Mouse (Mus musculus): ENCODE data around the gene Pik3c2b. TPM values are rescaled to one million over a fixed set of nuclear protein-coding genes. Genes with fewer than 3 reads are reported as not detected.

Gene Pik3c2b
- polyA plus RNA-seq, 1 experiment from 2014 or later: 6.5 TPM

DNA sequence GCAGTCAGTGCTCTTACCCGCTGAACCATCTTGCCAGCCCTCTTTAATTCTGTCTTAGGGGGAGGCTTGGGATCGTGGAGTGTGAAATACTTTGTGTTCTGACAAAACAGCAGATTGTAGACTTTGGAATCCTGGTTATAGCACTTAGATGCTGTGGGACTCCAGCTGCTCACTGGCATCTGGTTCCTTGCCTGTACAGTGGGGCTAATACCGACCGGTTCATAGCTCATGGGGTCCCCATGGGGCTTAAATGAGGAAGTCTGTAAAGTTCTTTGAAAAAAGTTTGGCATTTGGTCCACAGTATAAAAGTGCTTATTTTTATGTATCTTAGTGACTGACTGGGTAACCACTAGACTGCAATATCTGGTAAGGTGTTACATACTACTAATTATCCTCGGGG, 90.3 kb downstream of the Pik3c2b start:
- 71% methylated on average over 5 of the region's 5 CpGs for WGBS
- DNase-seq (ENCODE audit: low spot score): no peak
- Histone ChIP-seq H3K36me3 (replicated peaks; ENCODE audit: control insufficient read depth, insufficient read depth, low read depth, low read length) (peaks cover 11% of the 10 kb centered on the region), H3K4me3 (ENCODE audit: low read depth, low read length) (no peak overlapping the region), H3K27ac (replicated peaks; ENCODE audit: low read depth, low read length) (no peak overlapping the region), H3K9me3 (replicated peaks; ENCODE audit: control insufficient read depth, low read length) (no peaks in the 10 kb centered on the region), H3K9ac (replicated peaks; ENCODE audit: low read length) (no peak overlapping the region), H3K4me2 (ENCODE audit: low read depth, low read length) (no peak overlapping the region), H3K4me1 (ENCODE audit: control insufficient read depth, insufficient read depth, low read length) (peaks cover 4% of the 10 kb centered on the region; the same call in 1 of the 2 replicates), H3K27me3 (ENCODE audit: control insufficient read depth, insufficient read depth, low read length) (no peaks in the 10 kb centered on the region)
- no peak for ATAC-seq (replicated peaks; ENCODE audit: insufficient number of reproducible peaks, low FRiP score, low TSS enrichment, low read depth)

DNA sequence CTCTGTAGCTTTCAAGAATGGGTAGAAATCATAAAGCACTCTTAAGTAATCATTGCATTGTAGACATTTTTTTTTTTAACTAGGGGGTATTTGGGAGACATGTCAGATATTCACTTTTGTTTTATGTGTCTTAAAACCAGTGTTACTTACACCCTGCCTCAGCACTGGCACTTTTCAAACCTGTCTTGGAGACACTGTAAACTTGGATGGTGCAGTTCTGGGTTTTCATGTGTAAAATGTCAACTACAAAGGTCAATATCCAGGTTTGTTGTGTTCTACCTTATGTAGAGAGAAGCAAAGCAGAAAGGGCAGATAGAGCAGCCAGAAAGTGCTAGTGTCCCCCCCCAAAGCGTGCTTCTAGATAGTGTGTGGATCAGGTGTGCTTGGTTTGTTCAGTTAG, 92.9 kb downstream of the Pik3c2b start:
- DNase-seq (ENCODE audit: low spot score) (no peak), ATAC-seq (replicated peaks; ENCODE audit: insufficient number of reproducible peaks, low FRiP score, low TSS enrichment, low read depth) (no peak)
- Histone ChIP-seq H3K9me3 (replicated peaks; ENCODE audit: control insufficient read depth, low read length) (no peaks in the 10 kb centered on the region), H3K27ac (replicated peaks; ENCODE audit: low read depth, low read length) (no peak overlapping the region), H3K4me3 (ENCODE audit: low read depth, low read length) (no peak overlapping the region), H3K9ac (replicated peaks; ENCODE audit: low read length) (no peak overlapping the region), H3K27me3 (ENCODE audit: control insufficient read depth, insufficient read depth, low read length) (no peaks in the 10 kb centered on the region), H3K4me2 (ENCODE audit: low read depth, low read length) (no peak overlapping the region), H3K36me3 (replicated peaks; ENCODE audit: control insufficient read depth, insufficient read depth, low read depth, low read length) (peaks cover 11% of the 10 kb centered on the region), H3K4me1 (ENCODE audit: control insufficient read depth, insufficient read depth, low read length) (peaks cover 4% of the 10 kb centered on the region; the same call in 1 of the 2 replicates)
- 84% methylated on average over 1 of the region's 1 CpGs for WGBS

DNA sequence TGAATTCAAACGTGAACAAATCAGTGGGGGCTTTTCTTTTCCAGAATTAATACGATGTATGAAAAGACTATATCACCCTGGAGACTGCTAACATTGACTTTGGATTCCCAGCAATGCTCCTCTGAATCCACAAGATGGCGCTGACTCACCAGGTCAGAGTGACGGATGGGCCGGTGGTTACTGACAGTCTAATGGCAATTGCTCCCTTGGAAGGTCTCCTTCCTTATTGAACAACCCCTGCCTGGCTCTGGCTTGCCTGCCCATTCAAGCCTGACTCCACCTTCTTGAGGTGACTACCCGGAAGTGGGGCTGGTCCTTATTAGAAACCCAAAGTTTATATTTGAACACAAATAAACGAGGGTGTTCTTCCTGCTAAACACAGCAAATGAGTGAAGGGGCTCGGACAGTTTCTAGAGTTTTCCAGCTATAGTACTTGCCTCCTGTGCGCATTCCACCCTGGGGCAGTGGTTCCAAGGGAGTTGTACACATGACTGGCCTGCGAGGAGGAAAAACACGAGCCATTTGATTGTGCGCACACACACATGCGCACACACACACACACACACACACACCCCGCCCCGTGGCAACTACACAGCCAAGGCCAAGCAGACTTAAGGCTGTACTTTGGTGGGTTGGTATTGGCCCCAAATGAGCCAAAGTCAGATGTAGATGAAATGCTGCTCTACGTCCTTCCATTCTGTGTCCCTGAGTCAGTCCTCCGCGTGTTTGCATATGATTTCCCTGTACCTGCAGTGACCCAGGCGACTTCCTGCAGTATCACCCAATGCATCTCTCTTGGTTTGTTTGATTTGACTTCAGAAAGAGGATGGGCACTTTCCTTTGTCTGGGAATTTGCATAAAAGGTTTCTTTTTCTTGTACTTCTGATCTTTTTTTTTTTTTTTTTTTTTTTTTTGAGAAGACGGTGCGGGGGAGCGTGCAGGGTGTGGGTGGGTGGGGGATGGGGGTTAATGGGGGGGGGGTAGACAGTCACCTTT, 100.8 kb downstream of the Pik3c2b start:
- Histone ChIP-seq H3K27me3 (ENCODE audit: control insufficient read depth, insufficient read depth, low read length) (no peaks in the 10 kb centered on the region), H3K4me1 (ENCODE audit: control insufficient read depth, insufficient read depth, low read length) (no peaks in the 10 kb centered on the region), H3K4me2 (ENCODE audit: low read depth, low read length) (no peak overlapping the region), H3K9ac (replicated peaks; ENCODE audit: low read length) (no peak overlapping the region), H3K9me3 (replicated peaks; ENCODE audit: control insufficient read depth, low read length) (no peaks in the 10 kb centered on the region; the same call in 1 of the 2 replicates), H3K4me3 (ENCODE audit: low read depth, low read length) (no peak overlapping the region), H3K27ac (replicated peaks; ENCODE audit: low read depth, low read length) (no peak overlapping the region), H3K36me3 (replicated peaks; ENCODE audit: control insufficient read depth, insufficient read depth, low read depth, low read length) (no peaks in the 10 kb centered on the region)
- ATAC-seq (replicated peaks; ENCODE audit: insufficient number of reproducible peaks, low FRiP score, low TSS enrichment, low read depth) (no peak), DNase-seq (ENCODE audit: low spot score) (peak; percentile 79)
- 66% methylated on average over 22 of the region's 22 CpGs for WGBS

- DNase-seq (ENCODE audit: low spot score): no peak
- 73% methylated on average over 5 of the region's 5 CpGs for WGBS
- H3K9me3 ChIP-seq (replicated peaks; ENCODE audit: control insufficient read depth, low read length): no peaks in the 10 kb centered on the region; the same call in 1 of the 2 replicates
Observed at GRCm38 (mm10) chr1:133147324-133147723, 101.9 kb downstream of the Pik3c2b start.

DNA sequence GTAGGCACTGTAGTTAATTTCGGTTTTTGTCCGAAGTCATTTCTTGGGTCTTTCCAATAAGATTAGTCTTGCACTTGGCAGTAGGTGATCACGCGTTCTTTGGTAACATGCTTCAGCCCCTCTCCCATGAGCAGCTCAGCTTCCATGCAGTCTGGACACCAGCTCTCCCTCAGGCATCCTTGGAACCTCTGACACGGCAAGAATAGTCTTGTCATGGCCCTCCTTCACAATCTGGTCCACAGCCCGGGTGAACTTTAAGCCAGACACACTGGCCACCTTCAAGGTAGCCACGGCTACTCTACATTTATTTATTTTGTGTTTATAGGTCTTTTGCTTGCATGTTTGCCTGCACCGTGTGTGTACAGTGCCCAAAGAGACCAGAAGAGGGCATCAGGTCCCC, 102.7 kb downstream of the Pik3c2b start:
- no peak for ATAC-seq (replicated peaks; ENCODE audit: insufficient number of reproducible peaks, low FRiP score, low TSS enrichment, low read depth)
- Histone ChIP-seq H3K4me2 (ENCODE audit: low read depth, low read length) (no peak overlapping the region), H3K9ac (replicated peaks; ENCODE audit: low read length) (no peak overlapping the region), H3K27me3 (ENCODE audit: control insufficient read depth, insufficient read depth, low read length) (no peaks in the 10 kb centered on the region), H3K27ac (replicated peaks; ENCODE audit: low read depth, low read length) (no peak overlapping the region), H3K4me3 (ENCODE audit: low read depth, low read length) (no peak overlapping the region), H3K36me3 (replicated peaks; ENCODE audit: control insufficient read depth, insufficient read depth, low read depth, low read length) (no peaks in the 10 kb centered on the region), H3K4me1 (ENCODE audit: control insufficient read depth, insufficient read depth, low read length) (no peaks in the 10 kb centered on the region), H3K9me3 (replicated peaks; ENCODE audit: control insufficient read depth, low read length) (no peaks in the 10 kb centered on the region; the same call in 1 of the 2 replicates)
- DNase-seq (ENCODE audit: low spot score): no peak
- 93% methylated on average over 8 of the region's 8 CpGs for WGBS

More at GRCm38 (mm10) chr1:133147324-133147723, 101.9 kb downstream of the Pik3c2b start:
- Histone ChIP-seq H3K9ac (replicated peaks; ENCODE audit: low read length) (no peak overlapping the region), H3K4me1 (ENCODE audit: control insufficient read depth, insufficient read depth, low read length) (no peaks in the 10 kb centered on the region), H3K4me2 (ENCODE audit: low read depth, low read length) (no peak overlapping the region), H3K27me3 (ENCODE audit: control insufficient read depth, insufficient read depth, low read length) (no peaks in the 10 kb centered on the region), H3K4me3 (ENCODE audit: low read depth, low read length) (no peak overlapping the region), H3K36me3 (replicated peaks; ENCODE audit: control insufficient read depth, insufficient read depth, low read depth, low read length) (no peaks in the 10 kb centered on the region), H3K27ac (replicated peaks; ENCODE audit: low read depth, low read length) (no peak overlapping the region)
- ATAC-seq (replicated peaks; ENCODE audit: insufficient number of reproducible peaks, low FRiP score, low TSS enrichment, low read depth): no peak

DNA sequence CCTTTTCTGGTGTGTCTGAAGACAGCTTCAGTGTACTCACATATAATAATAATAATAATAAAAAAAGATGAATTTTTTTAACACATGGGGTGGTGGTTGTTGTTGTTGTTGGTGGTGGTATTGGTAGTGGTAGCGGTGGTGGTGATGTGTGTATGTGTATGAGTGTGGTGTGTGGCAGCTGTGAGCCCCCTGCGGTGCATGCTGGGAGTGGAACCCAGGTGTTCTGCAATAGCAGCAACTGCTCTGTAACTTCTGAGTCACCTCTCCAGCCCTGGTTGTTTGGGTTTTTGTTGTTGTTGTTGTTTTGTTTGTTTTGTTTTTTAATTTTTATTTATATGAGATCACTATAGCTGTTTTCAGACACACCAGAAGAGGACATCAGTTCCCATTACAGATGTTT, 105.1 kb downstream of the Pik3c2b start:
- 94% methylated on average over 2 of the region's 2 CpGs for WGBS
- Histone ChIP-seq H3K4me2 (ENCODE audit: low read depth, low read length) (no peak overlapping the region), H3K9me3 (replicated peaks; ENCODE audit: control insufficient read depth, low read length) (no peaks in the 10 kb centered on the region; the same call in 1 of the 2 replicates), H3K4me1 (ENCODE audit: control insufficient read depth, insufficient read depth, low read length) (no peaks in the 10 kb centered on the region), H3K27me3 (ENCODE audit: control insufficient read depth, insufficient read depth, low read length) (no peaks in the 10 kb centered on the region), H3K36me3 (replicated peaks; ENCODE audit: control insufficient read depth, insufficient read depth, low read depth, low read length) (no peaks in the 10 kb centered on the region), H3K4me3 (ENCODE audit: low read depth, low read length) (no peak overlapping the region), H3K9ac (replicated peaks; ENCODE audit: low read length) (no peak overlapping the region), H3K27ac (replicated peaks; ENCODE audit: low read depth, low read length) (no peak overlapping the region)
- ATAC-seq (replicated peaks; ENCODE audit: insufficient number of reproducible peaks, low FRiP score, low TSS enrichment, low read depth) (no peak), DNase-seq (ENCODE audit: low spot score) (no peak)

GRCm38 (mm10) chr1:133152213-133152612, 106.7 kb downstream of the Pik3c2b start:
- H3K27ac ChIP-seq (replicated peaks; ENCODE audit: low read depth, low read length): no peak overlapping the region
- no peaks in the 10 kb centered on the region for H3K4me1 ChIP-seq (ENCODE audit: control insufficient read depth, insufficient read depth, low read length)
- 88% methylated on average over 3 of the region's 3 CpGs for WGBS
- no peak for ATAC-seq (replicated peaks; ENCODE audit: insufficient number of reproducible peaks, low FRiP score, low TSS enrichment, low read depth)
- H3K36me3 ChIP-seq (replicated peaks; ENCODE audit: control insufficient read depth, insufficient read depth, low read depth, low read length): no peaks in the 10 kb centered on the region
- H3K4me2 ChIP-seq (ENCODE audit: low read depth, low read length): no peak overlapping the region
- H3K9me3 ChIP-seq (replicated peaks; ENCODE audit: control insufficient read depth, low read length): no peaks in the 10 kb centered on the region; the same call in 1 of the 2 replicates
- H3K4me3 ChIP-seq (ENCODE audit: low read depth, low read length): no peak overlapping the region
- H3K27me3 ChIP-seq (ENCODE audit: control insufficient read depth, insufficient read depth, low read length): no peaks in the 10 kb centered on the region
- H3K9ac ChIP-seq (replicated peaks; ENCODE audit: low read length): no peak overlapping the region
- DNase-seq (ENCODE audit: low spot score): no peak

DNA sequence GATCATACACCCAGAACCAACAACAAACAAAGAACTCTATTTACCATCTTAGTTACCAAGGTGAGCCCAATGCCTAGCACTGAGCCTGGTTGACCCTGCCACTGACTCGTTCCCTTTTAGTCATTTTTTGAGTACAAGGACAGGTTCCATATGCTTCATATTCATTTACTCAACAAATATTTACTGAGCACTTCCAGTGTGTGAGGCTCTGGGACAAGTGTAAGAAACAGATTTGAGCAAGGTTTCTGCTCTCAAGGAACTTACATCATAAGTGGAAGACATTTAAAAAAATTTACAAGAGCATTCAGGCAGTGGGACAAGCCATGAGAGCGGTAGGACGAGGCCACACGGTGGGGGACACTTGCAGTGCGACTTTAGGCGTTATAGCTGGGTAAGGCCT, 109.8 kb downstream of the Pik3c2b start:
- Histone ChIP-seq H3K36me3 (replicated peaks; ENCODE audit: control insufficient read depth, insufficient read depth, low read depth, low read length) (no peaks in the 10 kb centered on the region), H3K4me2 (ENCODE audit: low read depth, low read length) (no peak overlapping the region), H3K4me1 (ENCODE audit: control insufficient read depth, insufficient read depth, low read length) (no peaks in the 10 kb centered on the region), H3K9me3 (replicated peaks; ENCODE audit: control insufficient read depth, low read length) (no peaks in the 10 kb centered on the region), H3K9ac (replicated peaks; ENCODE audit: low read length) (no peak overlapping the region), H3K27ac (replicated peaks; ENCODE audit: low read depth, low read length) (no peak overlapping the region), H3K4me3 (ENCODE audit: low read depth, low read length) (no peak overlapping the region), H3K27me3 (ENCODE audit: control insufficient read depth, insufficient read depth, low read length) (no peaks in the 10 kb centered on the region)
- 85% methylated on average over 6 of the region's 6 CpGs for WGBS
- no peak for DNase-seq (ENCODE audit: low spot score)
- no peak for ATAC-seq (replicated peaks; ENCODE audit: insufficient number of reproducible peaks, low FRiP score, low TSS enrichment, low read depth)

All from embryonic facial prominence, embryonic 11.5 days (tissue).